ENCODE assay signal across 9 mouse cellular contexts in the genomic region with DNA sequence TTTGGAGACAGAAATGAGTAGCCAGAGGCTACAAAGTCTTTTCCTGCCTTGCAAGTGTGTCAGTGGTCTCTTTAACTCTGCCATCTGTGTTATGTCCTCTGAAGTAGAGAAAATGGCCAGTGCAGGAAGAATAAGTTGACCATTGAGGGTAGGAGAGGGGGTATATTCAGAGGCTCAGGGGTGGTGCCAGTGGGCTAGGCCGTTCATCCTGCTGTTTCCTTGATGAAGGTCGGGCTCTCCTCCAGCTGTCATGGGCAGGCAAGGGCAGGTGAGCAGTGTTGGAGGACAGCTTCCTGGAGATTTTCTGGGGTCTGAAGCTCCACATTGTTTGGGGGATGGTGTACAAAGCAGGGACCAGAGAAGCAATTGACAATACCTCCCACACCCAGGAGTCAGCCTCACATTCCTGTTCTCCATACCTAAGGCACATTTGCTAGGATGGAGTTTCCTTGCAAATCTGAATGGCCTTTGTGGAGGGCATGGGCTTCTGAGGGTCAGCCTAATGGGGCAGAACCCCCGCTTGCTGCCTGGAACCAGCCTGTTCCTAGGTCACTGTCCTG. TPM values are rescaled to one million over a fixed set of nuclear protein-coding genes. Genes with fewer than 3 reads are reported as not detected.
A peak's percentile ranks its signal among the peaks of the same experiment; 100 is the strongest.
DNase-seq lines count a peak whose midpoint lies in the region; ATAC-seq and TF ChIP-seq lines count a peak whose summit lies in the region.
"Had no signal": no experiment of that assay in that cellular context is flagged by ENCODE, and none has a peak within 500 bp of the region (broad histone marks: within the 10 kb centered on the region; RNA-seq: fewer than 3 reads in every experiment).

No protein-coding gene starts in this region.

- no peak for ATAC-seq in kidney, postnatal 0 days (replicated peaks; ENCODE audit: low FRiP score, low read depth)
- no peak for ATAC-seq in intestine, embryonic 14.5 days (replicated peaks; ENCODE audit: low FRiP score, low TSS enrichment, low read depth)
- no peak for ATAC-seq in neural tube, embryonic 12.5 days (ENCODE audit: low FRiP score, low read depth)

- H3K36me3 ChIP-seq in kidney, postnatal 0 days (ENCODE audit: insufficient read depth, low read length) = peaks cover 11% of the 10 kb centered on the region; the same call in 1 of the 2 replicates
- H3K36me3 ChIP-seq in intestine, embryonic 14.5 days (ENCODE audit: control insufficient read depth, insufficient read depth, low read length) = peaks cover 29% of the 10 kb centered on the region
- H3K36me3 ChIP-seq in neural tube, embryonic 12.5 days = peaks cover 43% of the 10 kb centered on the region

- DNase-seq in kidney, postnatal 0 days (ENCODE audit: low spot score) = no peak
- no peak for DNase-seq in kidney, postnatal 4 days
- DNase-seq in intestine, embryonic 14.5 days (ENCODE audit: low spot score) = no peak
- DNase-seq in right cerebral cortex, postnatal 10 days (ENCODE audit: low spot score in 2 of 2) = no peak
- DNase-seq in spleen, postnatal 10 days (ENCODE audit: low spot score in 2 of 2) = no peak
- DNase-seq in thymus, postnatal 10 days (ENCODE audit: low spot score in 2 of 2) = no peak
- DNase-seq: thymus, postnatal 36 days had no signal

- H3K27me3 ChIP-seq in kidney, postnatal 0 days (ENCODE audit: insufficient read depth, low read length) = no peaks in the 10 kb centered on the region
- H3K27me3 ChIP-seq in intestine, embryonic 14.5 days (replicated peaks; ENCODE audit: control insufficient read depth, insufficient read depth, low read length) = no peaks in the 10 kb centered on the region
- H3K27me3 ChIP-seq in neural tube, embryonic 12.5 days (replicated peaks) = no peaks in the 10 kb centered on the region

- WGBS in kidney, postnatal 0 days = 58% methylated on average over 3 of the region's 3 CpGs
- WGBS in intestine, embryonic 14.5 days = 71% methylated on average over 3 of the region's 3 CpGs
- WGBS in neural tube, embryonic 12.5 days = 83% methylated on average over 3 of the region's 3 CpGs

- peak overlapping the region; percentile 91 for H3K27ac ChIP-seq in kidney, postnatal 0 days
- no peak overlapping the region for H3K27ac ChIP-seq in embryonic fibroblast, embryonic 13.5 days (ENCODE audit: insufficient read depth, low read length)
- H3K27ac ChIP-seq in intestine, embryonic 14.5 days (ENCODE audit: low read depth) = no peak overlapping the region
- H3K27ac ChIP-seq in neural tube, embryonic 12.5 days = no peak overlapping the region

- no peak for TF ChIP-seq POLR2A in embryonic fibroblast, embryonic 13.5 days (IDR thresholded peaks at IDR 0.05; ENCODE audit: low read depth, low read length)

- peak overlapping the region; percentile 83 for H3K9ac ChIP-seq in kidney, postnatal 0 days (ENCODE audit: low read depth, low read length)
- H3K9ac ChIP-seq in intestine, embryonic 14.5 days (ENCODE audit: low read length) = peak overlapping the region; percentile 78
- H3K9ac ChIP-seq in neural tube, embryonic 12.5 days = peak overlapping the region; percentile 83

- peak overlapping the region; percentile 86 for H3K4me3 ChIP-seq in kidney, postnatal 0 days (replicated peaks; ENCODE audit: low read depth, low read length)
- H3K4me3 ChIP-seq in embryonic fibroblast, embryonic 13.5 days (ENCODE audit: insufficient read depth, low read length) = peak overlapping the region; percentile 57
- H3K4me3 ChIP-seq in intestine, embryonic 14.5 days (ENCODE audit: low read depth, low read length) = peak overlapping the region; percentile 64
- H3K4me3 ChIP-seq in neural tube, embryonic 12.5 days = peak overlapping the region; percentile 89

- H3K9me3 ChIP-seq in kidney, postnatal 0 days (replicated peaks; ENCODE audit: low read length) = no peaks in the 10 kb centered on the region
- no peaks in the 10 kb centered on the region for H3K9me3 ChIP-seq in intestine, embryonic 14.5 days (ENCODE audit: control insufficient read depth, low read length)
- no peaks in the 10 kb centered on the region for H3K9me3 ChIP-seq in neural tube, embryonic 12.5 days

- TF ChIP-seq CTCF in kidney, postnatal 0 days (IDR thresholded peaks at IDR 0.05; ENCODE audit: low read depth) = no peak
- no peak for TF ChIP-seq CTCF in embryonic fibroblast, embryonic 13.5 days (IDR thresholded peaks at IDR 0.05; ENCODE audit: borderline replicate concordance, insufficient read depth, low read length)

- H3K4me1 ChIP-seq in kidney, postnatal 0 days (replicated peaks; ENCODE audit: insufficient read depth, low read length) = peaks cover 19% of the 10 kb centered on the region
- 0 out of 2 replicates have a peak, but pooled peaks cover 4% of the 10 kb centered on the region for H3K4me1 ChIP-seq in embryonic fibroblast, embryonic 13.5 days (ENCODE audit: control insufficient read depth, insufficient read depth, low read length)
- H3K4me1 ChIP-seq in intestine, embryonic 14.5 days (replicated peaks; ENCODE audit: control insufficient read depth, insufficient read depth, low read length) = peaks cover 23% of the 10 kb centered on the region
- H3K4me1 ChIP-seq in neural tube, embryonic 12.5 days = peaks cover 36% of the 10 kb centered on the region

- H3K4me2 ChIP-seq in kidney, postnatal 0 days (ENCODE audit: low read length) = peak overlapping the region; percentile 78
- peak overlapping the region; percentile 89 for H3K4me2 ChIP-seq in intestine, embryonic 14.5 days (ENCODE audit: low read length)
- peak overlapping the region; percentile 94 for H3K4me2 ChIP-seq in neural tube, embryonic 12.5 days (replicated peaks)

RNA-seq across cellular contexts. Expression of gene Gm28035, which starts 1.4 kb away (rescaled TPM):
- 0.20 and 0.29 TPM in 2 replicates for polyA plus RNA-seq in kidney, postnatal 0 days (2015; fragmentation: Nextera tagmentation; extraction: Ambion mirVana)
- 2.3 and 5.8 TPM in 2 replicates for polyA plus RNA-seq in embryonic fibroblast, embryonic 13.5 days (2011; ENCODE audit: insufficient read length, low read depth, missing spikeins)
- 0.05 and 0.28 TPM in 2 replicates for polyA plus RNA-seq in intestine, embryonic 14.5 days (2014; fragmentation: Nextera tagmentation; extraction: Ambion mirVana)
- polyA plus RNA-seq in neural tube, embryonic 12.5 days (2016; fragmentation: Nextera tagmentation; extraction: Ambion mirVana) = 0.17 and 0.34 TPM in 2 replicates

RNA-seq across cellular contexts. Expression of gene Lrrc8a, which starts 1.5 kb away (rescaled TPM):
- 50.2 and 51.3 TPM in 2 replicates for polyA plus RNA-seq in kidney, postnatal 0 days (2015; fragmentation: Nextera tagmentation; extraction: Ambion mirVana)
- polyA plus RNA-seq in embryonic fibroblast, embryonic 13.5 days (2011; ENCODE audit: insufficient read length, low read depth, missing spikeins) = 40.7 and 41.7 TPM in 2 replicates
- 43.3 and 43.7 TPM in 2 replicates for polyA plus RNA-seq in intestine, embryonic 14.5 days (2014; fragmentation: Nextera tagmentation; extraction: Ambion mirVana)
- polyA plus RNA-seq in neural tube, embryonic 12.5 days (2016; fragmentation: Nextera tagmentation; extraction: Ambion mirVana) = 30.6 and 43.0 TPM in 2 replicates

RNA-seq across cellular contexts. Expression of gene Phyhd1, which starts 27.0 kb away (rescaled TPM):
- 18.9 and 19.2 TPM in 2 replicates for polyA plus RNA-seq in kidney, postnatal 0 days (2015; fragmentation: Nextera tagmentation; extraction: Ambion mirVana)
- 81.8 and 101 TPM in 2 replicates for polyA plus RNA-seq in embryonic fibroblast, embryonic 13.5 days (2011; ENCODE audit: insufficient read length, low read depth, missing spikeins)
- polyA plus RNA-seq in intestine, embryonic 14.5 days (2014; fragmentation: Nextera tagmentation; extraction: Ambion mirVana) = 13.3 and 14.1 TPM in 2 replicates
- polyA plus RNA-seq in neural tube, embryonic 12.5 days (2016; fragmentation: Nextera tagmentation; extraction: Ambion mirVana) = 3.8 and 4.2 TPM in 2 replicates

RNA-seq across cellular contexts. Expression of gene Kyat1, which starts 33.3 kb away (rescaled TPM):
- 22.7 and 22.9 TPM in 2 replicates for polyA plus RNA-seq in kidney, postnatal 0 days (2015; fragmentation: Nextera tagmentation; extraction: Ambion mirVana)
- 4.7 and 5.2 TPM in 2 replicates for polyA plus RNA-seq in embryonic fibroblast, embryonic 13.5 days (2011; ENCODE audit: insufficient read length, low read depth, missing spikeins)
- 13.0 and 15.6 TPM in 2 replicates for polyA plus RNA-seq in intestine, embryonic 14.5 days (2014; fragmentation: Nextera tagmentation; extraction: Ambion mirVana)
- 12.5 and 12.7 TPM in 2 replicates for polyA plus RNA-seq in neural tube, embryonic 12.5 days (2016; fragmentation: Nextera tagmentation; extraction: Ambion mirVana)

RNA-seq across cellular contexts. Expression of gene Gm28038, which starts 41.9 kb away (rescaled TPM):
- polyA plus RNA-seq in kidney, postnatal 0 days (2015; fragmentation: Nextera tagmentation; extraction: Ambion mirVana) = not detected in 2 replicates
- polyA plus RNA-seq in embryonic fibroblast, embryonic 13.5 days (2011; ENCODE audit: insufficient read length, low read depth, missing spikeins) = 37.7 and 57.8 TPM in 2 replicates
- not detected in 2 replicates for polyA plus RNA-seq in intestine, embryonic 14.5 days (2014; fragmentation: Nextera tagmentation; extraction: Ambion mirVana)
- polyA plus RNA-seq in neural tube, embryonic 12.5 days (2016; fragmentation: Nextera tagmentation; extraction: Ambion mirVana) = not detected in 2 replicates
